Mouse (Mus musculus): ENCODE measurements around the gene Gm11541.

DNA sequence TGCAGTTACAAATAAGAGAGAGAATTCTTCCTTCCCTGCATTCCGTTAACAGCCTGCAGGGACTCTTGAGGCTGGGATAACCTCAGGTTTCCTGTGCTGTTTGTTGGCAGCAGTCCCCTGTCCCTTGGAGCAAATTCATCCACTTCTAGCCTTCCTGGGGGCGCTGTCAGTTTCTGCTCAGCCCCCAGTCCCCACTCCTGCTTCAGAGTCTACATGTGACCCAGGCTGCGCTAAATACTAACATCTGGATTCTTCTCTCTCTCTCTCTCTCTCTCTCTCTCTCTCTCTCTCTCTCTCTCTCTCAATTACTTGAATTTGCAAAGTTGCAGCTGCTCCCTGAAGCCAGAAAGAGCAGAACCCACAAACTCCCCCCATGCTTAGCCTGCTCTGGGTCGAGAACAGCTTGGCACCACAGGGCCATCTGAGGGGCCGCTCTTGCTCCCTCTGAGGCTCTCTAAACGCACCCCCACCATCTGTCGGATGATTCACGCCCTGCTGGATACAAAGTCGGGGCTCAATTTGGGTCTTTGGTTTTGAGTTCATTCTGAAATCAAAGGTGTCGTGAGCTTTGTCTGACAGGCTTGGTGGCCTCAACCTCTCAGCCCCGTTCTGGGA, 9.1 kb upstream of the Gm11541 start:
- TF ChIP-seq CTCF (IDR thresholded peaks at IDR 0.05; ENCODE audit: low read depth) = no peak
- no peak for TF ChIP-seq EP300 (IDR thresholded peaks at IDR 0.05; ENCODE audit: low read depth)

All from heart, postnatal 0 days (tissue).